Mouse (Mus musculus) limb, embryonic 11.5 days (tissue): ENCODE measurements around the gene Ppp2r5c. TPM values are rescaled to one million over a fixed set of nuclear protein-coding genes. Genes with fewer than 3 reads are reported as not detected.

Experiments
- ATAC-seq: fragments of 200-750 bp; cut with Nextera tagmentation; 2 replicates; pipeline ENCODE4 v1.8.0; 2017; ENCODE audit warnings: low read depth; ENCODE audit not compliant: insufficient number of reproducible peaks, low FRiP score, low TSS enrichment
- DNase-seq: peaks from one replicate; pipeline ENCODE4 v3.0.0-alpha.2; 2015; ENCODE audit warnings: low spot score
- H3K27ac ChIP-seq: fragments of 300-500 bp; sonication (generic); replicated peaks from 2 replicates; pipeline ENCODE4 v1.5.1; 2014; ENCODE audit warnings: low read depth, mild to moderate bottlenecking, low read length
- H3K27me3 ChIP-seq: fragments of 300-500 bp; sonication (generic); 2 replicates; pipeline ENCODE4 v1.6.1; 2014; ENCODE audit warnings: mild to moderate bottlenecking, low read length, mixed read lengths; ENCODE audit not compliant: control insufficient read depth, insufficient read depth
- H3K36me3 ChIP-seq: fragments of 300-500 bp; sonication (generic); 2 replicates; pipeline ENCODE4 v1.6.1; 2014; ENCODE audit warnings: mild to moderate bottlenecking, low read length, moderate library complexity, mixed read lengths; ENCODE audit not compliant: control insufficient read depth, insufficient read depth
- H3K4me1 ChIP-seq: fragments of 300-500 bp; sonication (generic); 2 replicates; pipeline ENCODE4 v1.6.1; 2014; ENCODE audit warnings: low read length, mixed read lengths; ENCODE audit not compliant: control insufficient read depth, insufficient read depth
- H3K4me2 ChIP-seq: fragments of 300-500 bp; sonication (generic); 2 replicates; pipeline ENCODE4 v1.6.1; 2014; ENCODE audit warnings: low read depth, mild to moderate bottlenecking, moderate library complexity; ENCODE audit not compliant: severe bottlenecking
- H3K4me3 ChIP-seq: fragments of 300-500 bp; sonication (generic); 2 replicates; pipeline ENCODE4 v1.5.1; 2014; ENCODE audit warnings: low read depth, low read length
- H3K9ac ChIP-seq: fragments of 300-500 bp; sonication (generic); 2 replicates; pipeline ENCODE4 v1.6.1; 2014; ENCODE audit warnings: mild to moderate bottlenecking, low read length
- H3K9me3 ChIP-seq: fragments of 300-500 bp; sonication (generic); 2 replicates; pipeline ENCODE4 v1.6.1; 2016; ENCODE audit warnings: low read length; ENCODE audit not compliant: control insufficient read depth
- WGBS: fragments of 180-500 bp; shearing (Covaris S2); extraction: QIAGEN DNeasy Blood & Tissue Kit; methylation state at CpG from one replicate; pipeline ENCODE4 v1.1.7; 2014; 5-methylcytosine and 5-hydroxymethylcytosine counted together
- polyA plus RNA-seq: library from polyadenylated mRNA; unstranded; fragments of >200 nt; fragmentation: Nextera tagmentation; extraction: Ambion mirVana; gene quantifications from 2 replicates; pipeline ENCODE4 v1.2.1, GENCODE M21; 2014

The Ppp2r5c gene
- polyA plus RNA-seq, 1 experiment from 2014 or later: 158 TPM

DNA sequence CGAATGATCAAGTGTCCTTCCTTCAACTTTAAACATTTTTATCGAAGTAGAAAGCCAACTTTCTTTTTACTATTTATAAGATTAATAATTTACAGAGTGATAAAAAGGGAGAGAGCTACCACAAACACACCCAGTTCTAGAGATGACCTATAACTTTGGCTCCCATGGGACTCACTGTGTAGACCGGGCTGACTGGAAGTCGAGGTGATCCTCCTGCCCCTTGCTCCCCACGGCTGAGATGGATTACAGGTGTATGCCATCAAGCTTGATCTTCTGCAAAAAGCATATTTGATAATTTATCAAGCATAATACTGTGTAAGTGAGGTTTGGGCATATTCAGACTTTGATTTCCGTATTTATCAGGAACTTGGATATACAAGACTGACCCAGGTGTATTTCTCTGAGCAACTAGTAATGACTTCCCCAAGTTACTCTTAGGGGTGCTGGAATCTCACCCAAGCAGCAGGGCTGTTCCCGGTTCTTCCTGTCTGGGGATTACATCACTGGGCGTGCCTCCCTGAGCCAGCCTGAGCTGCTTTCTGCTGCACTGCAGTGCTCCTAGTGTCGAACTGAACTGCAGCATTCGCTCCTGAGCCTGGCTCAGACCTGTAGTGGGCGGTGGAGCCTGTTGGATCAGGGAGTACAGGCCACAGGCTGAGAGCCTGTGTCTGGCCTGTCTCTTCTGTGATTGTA, 161.7 kb downstream of the Ppp2r5c start:
- Histone ChIP-seq H3K36me3 (peaks cover 2% of the 10 kb centered on the region), H3K27me3 (no peaks in the 10 kb centered on the region), H3K4me2 (no peak overlapping the region), H3K4me1 (no peaks in the 10 kb centered on the region), H3K4me3 (no peak overlapping the region), H3K9ac (no peak overlapping the region), H3K27ac (no peak overlapping the region), H3K9me3 (no peaks in the 10 kb centered on the region)
- 81% methylated on average over 11 of the region's 11 CpGs for WGBS
- ATAC-seq: no peak
- DNase-seq: no peak

DNA sequence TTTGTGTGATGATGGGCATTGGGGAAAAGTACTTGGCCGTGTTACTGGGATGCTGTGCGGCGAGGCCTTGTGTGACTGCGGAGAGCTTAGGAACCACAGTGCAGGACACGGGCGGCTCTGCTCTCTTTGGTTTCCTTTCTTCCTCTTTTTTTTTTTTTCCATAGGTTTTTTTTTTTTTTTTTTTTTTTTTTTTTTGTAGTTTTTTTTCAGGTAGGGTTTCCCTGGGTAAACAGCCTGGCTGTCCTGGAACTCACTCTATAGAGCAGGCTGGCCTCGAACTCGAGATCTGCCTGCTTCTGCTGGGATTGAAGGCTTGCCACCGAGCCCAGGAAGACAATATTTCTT, 162.2 kb downstream of the Ppp2r5c start:
- Histone ChIP-seq H3K27ac (no peak overlapping the region), H3K9ac (no peak overlapping the region), H3K27me3 (no peaks in the 10 kb centered on the region), H3K36me3 (peaks cover 5% of the 10 kb centered on the region), H3K9me3 (no peaks in the 10 kb centered on the region), H3K4me2 (no peak overlapping the region), H3K4me3 (no peak overlapping the region), H3K4me1 (no peaks in the 10 kb centered on the region)
- WGBS: 92% methylated on average over 9 of the region's 9 CpGs
- DNase-seq (no peak), ATAC-seq (no peak)

- H3K4me1 ChIP-seq: no peaks in the 10 kb centered on the region
- no peak overlapping the region for H3K4me3 ChIP-seq
- DNase-seq (no peak), ATAC-seq (no peak)
- H3K27ac ChIP-seq: no peak overlapping the region
- H3K9ac ChIP-seq: no peak overlapping the region
- no peaks in the 10 kb centered on the region for H3K9me3 ChIP-seq
- WGBS: 95% methylated on average over 2 of the region's 2 CpGs
- no peaks in the 10 kb centered on the region for H3K27me3 ChIP-seq
- no peak overlapping the region for H3K4me2 ChIP-seq
- H3K36me3 ChIP-seq: peaks cover 19% of the 10 kb centered on the region
Observed at GRCm38 (mm10) chr12:110610713-110611112, 163.8 kb downstream of the Ppp2r5c start.

DNA sequence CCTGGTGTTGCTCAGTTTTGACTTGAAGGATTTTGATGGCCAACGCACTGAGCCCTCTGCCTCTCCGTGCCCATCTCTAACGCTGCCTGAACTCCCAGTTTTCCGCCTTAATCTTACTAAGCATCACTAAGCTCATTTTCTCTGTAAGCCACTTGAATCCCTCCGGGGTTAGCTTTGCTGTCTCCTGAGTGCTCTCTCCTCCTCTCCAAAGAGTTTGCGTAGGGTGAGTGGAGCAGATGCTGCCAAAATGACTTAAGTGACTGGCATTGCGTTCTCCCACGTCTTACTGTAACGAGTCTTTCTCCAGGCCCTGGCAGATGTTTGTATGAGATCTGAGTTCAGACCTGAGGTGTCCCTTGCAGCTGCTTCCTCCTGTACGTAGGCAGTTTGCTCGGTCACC, 183.1 kb downstream of the Ppp2r5c start:
- 96% methylated on average over 11 of the region's 11 CpGs for WGBS
- H3K4me1 ChIP-seq: no peaks in the 10 kb centered on the region
- ATAC-seq: no peak
- no peak for DNase-seq
- H3K36me3 ChIP-seq: peaks cover 68% of the 10 kb centered on the region
- H3K4me2 ChIP-seq: no peak overlapping the region
- H3K9me3 ChIP-seq: no peaks in the 10 kb centered on the region
- no peaks in the 10 kb centered on the region for H3K27me3 ChIP-seq
- no peak overlapping the region for H3K4me3 ChIP-seq
- no peak overlapping the region for H3K27ac ChIP-seq
- H3K9ac ChIP-seq: no peak overlapping the region

Other genes starting within 250 kb of the Ppp2r5c start
- gene Dio3, start 168.1 kb upstream of the Ppp2r5c start, polyA plus RNA-seq: 0.13 TPM in 1 of 2 replicates, not detected in the other
- 67.7 and 70.2 TPM in 2 replicates for gene Dync1h1, start 154.3 kb downstream of the Ppp2r5c start, polyA plus RNA-seq
- 0.20 and 0.27 TPM in 2 replicates for gene 1700001K19Rik, start 235.5 kb downstream of the Ppp2r5c start, polyA plus RNA-seq